Mouse (Mus musculus) testis, adult 2 months (tissue): ENCODE measurements around the gene 4931409K22Rik.

Experiments
- CTCF ChIP-seq: fragments of 200-500 bp; IDR thresholded peaks from 2 replicates; pipeline ENCODE4 v1.5.1; 2012; ENCODE audit warnings: low read depth, mild to moderate bottlenecking, inconsistent platforms, low read length, moderate library complexity; ENCODE audit not compliant: control insufficient read depth, insufficient read depth, insufficient replicate concordance
- POLR2A ChIP-seq: fragments of 200-500 bp; IDR thresholded peaks from 2 replicates; pipeline ENCODE4 v1.6.1; 2012; ENCODE audit warnings: low read depth, mild to moderate bottlenecking, inconsistent platforms, low read length, moderate library complexity; ENCODE audit not compliant: control insufficient read depth

GRCm38 (mm10) chr5:24578109-24578963 lies 21.7 kb upstream of the 4931409K22Rik start:
- TF ChIP-seq CTCF (no peak), POLR2A (no peak)
